Mouse (Mus musculus): ENCODE data around the gene Gata3. TPM values are rescaled to one million over a fixed set of nuclear protein-coding genes. Genes with fewer than 3 reads are reported as not detected.

Gene Gata3
- polyA plus RNA-seq, 1 experiment from 2014 or later = 1.4 TPM

DNA sequence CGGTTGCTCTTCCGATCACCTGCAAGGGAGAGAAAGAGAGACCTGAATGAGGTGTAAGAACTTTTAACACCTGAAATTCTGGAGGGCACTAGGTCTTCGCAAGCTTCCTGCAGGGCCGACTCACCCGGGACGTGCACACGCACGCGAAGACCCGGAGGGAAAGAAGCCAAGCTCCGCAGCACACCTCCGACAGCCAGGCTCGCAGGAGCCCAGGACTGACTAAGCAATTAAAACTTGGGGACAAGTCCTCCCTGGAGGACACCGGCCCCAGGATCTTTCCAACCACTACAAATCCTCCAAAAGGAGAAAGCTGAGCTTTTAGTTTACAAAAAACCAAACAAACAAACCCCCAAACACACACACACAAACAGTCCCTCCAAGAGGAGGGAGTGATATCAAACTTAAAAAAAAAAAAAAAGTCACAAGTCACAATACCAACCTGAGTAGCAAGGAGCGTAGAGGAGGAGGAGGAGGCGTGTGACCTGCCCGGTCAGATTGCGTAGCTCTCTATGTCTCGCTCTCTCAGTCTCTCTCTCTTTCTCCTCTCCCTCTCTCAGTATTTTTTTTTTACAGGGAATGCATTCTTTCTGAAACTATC, 11.8 kb downstream of the Gata3 start:
- no peak for ATAC-seq
- H3K27ac ChIP-seq (ENCODE audit: low read depth, low read length) = no peak overlapping the region
- WGBS = under 1% methylated on average over 19 of the region's 19 CpGs

DNA sequence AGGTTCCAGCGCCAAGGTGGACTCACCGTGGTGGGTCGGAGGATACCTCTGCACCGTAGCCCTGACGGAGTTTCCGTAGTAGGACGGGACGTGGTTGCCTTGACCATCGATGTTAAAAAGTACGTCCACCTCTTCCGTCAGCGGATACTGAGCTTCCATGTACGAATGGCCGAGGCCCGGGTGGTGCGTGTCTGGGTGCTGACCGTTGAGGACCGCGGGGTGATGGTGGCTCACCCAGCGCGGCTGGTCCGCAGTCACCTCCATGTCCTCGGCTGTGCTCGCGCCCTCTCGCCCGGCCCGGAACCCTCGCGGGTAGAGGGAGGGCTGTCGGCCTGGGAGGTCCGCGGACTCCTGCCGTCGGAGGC, 12.5 kb downstream of the Gata3 start:
- Histone ChIP-seq H3K9me3 (replicated peaks; ENCODE audit: control insufficient read depth, low read length) (no peaks in the 10 kb centered on the region), H3K4me3 (ENCODE audit: low read depth, low read length) (peak overlapping the region; percentile 10; the same call in 1 of the 2 replicates), H3K9ac (ENCODE audit: low read length) (no peak overlapping the region), H3K27ac (ENCODE audit: low read depth, low read length) (no peak overlapping the region), H3K27me3 (replicated peaks; ENCODE audit: control insufficient read depth, insufficient read depth, low read length) (peaks cover 88% of the 10 kb centered on the region), H3K4me2 (ENCODE audit: low read length) (peak overlapping the region; percentile 24; the same call in 1 of the 2 replicates), H3K4me1 (ENCODE audit: control insufficient read depth, insufficient read depth, low read length) (peaks cover 4% of the 10 kb centered on the region; the same call in 1 of the 2 replicates), H3K36me3 (ENCODE audit: control insufficient read depth, insufficient read depth, low read length) (no peaks in the 10 kb centered on the region)
- no peak for DNase-seq (ENCODE audit: low spot score)
- under 1% methylated on average over 35 of the region's 35 CpGs for WGBS
- ATAC-seq = no peak

More for the DNA sequence above, 11.8 kb downstream of the Gata3 start:
- Histone ChIP-seq H3K4me3 (ENCODE audit: low read depth, low read length) (peak overlapping the region; percentile 31), H3K4me1 (ENCODE audit: control insufficient read depth, insufficient read depth, low read length) (peaks cover 4% of the 10 kb centered on the region; the same call in 1 of the 2 replicates), H3K9me3 (replicated peaks; ENCODE audit: control insufficient read depth, low read length) (no peaks in the 10 kb centered on the region), H3K36me3 (ENCODE audit: control insufficient read depth, insufficient read depth, low read length) (no peaks in the 10 kb centered on the region), H3K4me2 (ENCODE audit: low read length) (peak overlapping the region; percentile 62), H3K27me3 (replicated peaks; ENCODE audit: control insufficient read depth, insufficient read depth, low read length) (peaks cover 88% of the 10 kb centered on the region), H3K9ac (ENCODE audit: low read length) (no peak overlapping the region)
- no peak for DNase-seq (ENCODE audit: low spot score)

DNA sequence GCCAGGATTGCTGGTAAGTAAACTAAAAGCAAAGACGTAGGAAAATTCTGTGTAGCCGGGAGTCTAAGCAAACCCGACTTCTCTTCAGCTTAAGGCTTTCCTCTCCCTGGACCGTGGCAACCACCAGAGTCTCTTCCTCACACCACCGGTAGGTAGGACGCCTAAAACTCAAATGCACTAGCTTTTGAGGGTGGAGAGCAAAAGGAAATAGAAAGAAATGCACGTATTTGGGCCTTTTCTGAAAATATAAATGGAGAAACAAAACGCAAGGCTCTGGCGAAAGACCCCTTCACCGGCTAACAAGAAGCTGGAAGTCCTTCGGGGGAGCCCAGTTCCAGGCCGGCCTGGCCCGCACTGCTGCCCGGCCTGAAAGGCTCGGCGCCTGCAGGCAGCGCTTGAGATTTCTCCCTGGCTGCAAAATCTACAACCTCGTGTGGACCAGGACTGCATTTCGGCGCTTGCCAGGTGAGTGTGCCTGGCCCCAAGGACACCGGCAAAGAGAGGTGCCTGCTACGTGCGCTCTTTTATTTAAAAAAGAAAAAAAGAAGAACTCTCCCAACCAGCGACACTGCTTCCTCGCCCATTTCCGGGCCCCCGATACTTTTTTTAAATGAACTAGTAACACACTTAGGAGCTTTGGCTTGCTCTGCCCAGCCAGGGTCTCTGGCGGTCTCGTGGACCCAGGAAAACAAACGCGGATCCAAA, 13.1 kb downstream of the Gata3 start:
- Histone ChIP-seq H3K4me1 (ENCODE audit: control insufficient read depth, insufficient read depth, low read length) (peaks cover 4% of the 10 kb centered on the region; the same call in 1 of the 2 replicates), H3K4me3 (ENCODE audit: low read depth, low read length) (peak overlapping the region; percentile 10; the same call in 1 of the 2 replicates), H3K9me3 (replicated peaks; ENCODE audit: control insufficient read depth, low read length) (no peaks in the 10 kb centered on the region), H3K9ac (ENCODE audit: low read length) (no peak overlapping the region), H3K27me3 (replicated peaks; ENCODE audit: control insufficient read depth, insufficient read depth, low read length) (peaks cover 88% of the 10 kb centered on the region), H3K4me2 (ENCODE audit: low read length) (peak overlapping the region; percentile 24; the same call in 1 of the 2 replicates), H3K27ac (ENCODE audit: low read depth, low read length) (no peak overlapping the region), H3K36me3 (ENCODE audit: control insufficient read depth, insufficient read depth, low read length) (no peaks in the 10 kb centered on the region)
- DNase-seq (ENCODE audit: low spot score) (no peak), ATAC-seq (no peak)
- 2% methylated on average over 31 of the region's 31 CpGs for WGBS

DNA sequence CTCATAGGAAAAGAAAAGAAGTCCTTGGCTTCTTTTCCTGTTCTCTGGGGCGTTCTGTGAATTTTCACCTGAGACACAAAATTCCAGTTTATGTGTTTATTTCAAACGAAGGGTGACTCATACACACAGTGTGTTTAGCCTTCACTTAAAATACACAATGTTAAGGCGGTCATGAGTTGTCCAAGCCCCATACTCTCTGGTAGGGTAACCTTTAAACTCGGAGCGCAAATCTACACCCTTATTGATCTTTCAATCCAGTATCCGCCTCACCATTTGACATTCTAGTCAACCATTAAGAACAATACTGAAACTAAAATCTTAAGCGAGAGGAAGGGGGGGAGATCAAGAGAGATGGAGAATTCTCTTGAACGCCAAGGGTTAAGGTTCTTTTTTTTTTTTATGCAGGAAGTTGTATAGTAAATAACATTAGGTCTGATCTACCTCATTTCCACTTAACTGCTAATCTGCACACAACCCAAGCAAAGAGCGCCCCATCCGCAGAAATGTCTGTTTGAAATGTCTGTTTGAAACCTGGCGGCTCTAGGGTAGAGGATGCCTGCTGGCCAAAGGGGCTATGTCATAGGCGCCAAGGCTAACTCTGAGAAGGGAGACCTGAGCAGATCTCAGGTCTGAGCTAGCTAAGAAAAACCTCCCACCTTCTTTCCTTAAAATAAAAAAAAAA, 14.0 kb downstream of the Gata3 start:
- no peaks in the 10 kb centered on the region for H3K9me3 ChIP-seq (replicated peaks; ENCODE audit: control insufficient read depth, low read length)
- H3K27me3 ChIP-seq (replicated peaks; ENCODE audit: control insufficient read depth, insufficient read depth, low read length) = peaks cover 87% of the 10 kb centered on the region
- no peak overlapping the region for H3K4me2 ChIP-seq (ENCODE audit: low read length)
- H3K36me3 ChIP-seq (ENCODE audit: control insufficient read depth, insufficient read depth, low read length) = no peaks in the 10 kb centered on the region
- H3K27ac ChIP-seq (ENCODE audit: low read depth, low read length) = no peak overlapping the region
- no peak overlapping the region for H3K4me3 ChIP-seq (ENCODE audit: low read depth, low read length)
- peaks cover 4% of the 10 kb centered on the region; the same call in 1 of the 2 replicates for H3K4me1 ChIP-seq (ENCODE audit: control insufficient read depth, insufficient read depth, low read length)
- DNase-seq (ENCODE audit: low spot score) (no peak), ATAC-seq (no peak)
- WGBS = 5% methylated on average over 12 of the region's 12 CpGs
- no peak overlapping the region for H3K9ac ChIP-seq (ENCODE audit: low read length)

DNA sequence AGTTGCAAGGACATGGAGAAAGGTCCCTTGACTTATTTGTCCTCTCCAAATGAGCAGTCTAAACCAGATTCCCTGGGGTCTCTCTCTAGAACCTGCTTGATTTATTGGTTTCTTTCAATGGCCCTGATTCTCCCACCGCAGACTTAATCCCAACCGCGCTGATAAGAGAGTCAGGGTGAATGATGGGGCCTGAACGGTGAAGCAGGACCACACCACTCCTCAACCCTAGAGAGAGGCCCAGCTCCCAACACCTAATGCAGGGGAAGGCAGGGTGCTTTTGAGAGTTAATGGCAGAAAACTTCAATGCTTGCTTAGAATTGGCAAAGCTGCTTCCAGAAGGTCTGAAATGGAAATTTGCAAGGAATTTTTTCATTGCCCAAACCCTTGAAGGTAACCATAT, 14.6 kb downstream of the Gata3 start:
- Histone ChIP-seq H3K4me3 (ENCODE audit: low read depth, low read length) (no peak overlapping the region), H3K4me1 (ENCODE audit: control insufficient read depth, insufficient read depth, low read length) (peaks cover 4% of the 10 kb centered on the region; the same call in 1 of the 2 replicates), H3K9ac (ENCODE audit: low read length) (no peak overlapping the region), H3K36me3 (ENCODE audit: control insufficient read depth, insufficient read depth, low read length) (no peaks in the 10 kb centered on the region), H3K9me3 (replicated peaks; ENCODE audit: control insufficient read depth, low read length) (no peaks in the 10 kb centered on the region), H3K4me2 (ENCODE audit: low read length) (no peak overlapping the region), H3K27me3 (replicated peaks; ENCODE audit: control insufficient read depth, insufficient read depth, low read length) (peaks cover 83% of the 10 kb centered on the region), H3K27ac (ENCODE audit: low read depth, low read length) (no peak overlapping the region)
- DNase-seq (ENCODE audit: low spot score) (no peak), ATAC-seq (no peak)
- 1% methylated on average over 4 of the region's 4 CpGs for WGBS

DNA sequence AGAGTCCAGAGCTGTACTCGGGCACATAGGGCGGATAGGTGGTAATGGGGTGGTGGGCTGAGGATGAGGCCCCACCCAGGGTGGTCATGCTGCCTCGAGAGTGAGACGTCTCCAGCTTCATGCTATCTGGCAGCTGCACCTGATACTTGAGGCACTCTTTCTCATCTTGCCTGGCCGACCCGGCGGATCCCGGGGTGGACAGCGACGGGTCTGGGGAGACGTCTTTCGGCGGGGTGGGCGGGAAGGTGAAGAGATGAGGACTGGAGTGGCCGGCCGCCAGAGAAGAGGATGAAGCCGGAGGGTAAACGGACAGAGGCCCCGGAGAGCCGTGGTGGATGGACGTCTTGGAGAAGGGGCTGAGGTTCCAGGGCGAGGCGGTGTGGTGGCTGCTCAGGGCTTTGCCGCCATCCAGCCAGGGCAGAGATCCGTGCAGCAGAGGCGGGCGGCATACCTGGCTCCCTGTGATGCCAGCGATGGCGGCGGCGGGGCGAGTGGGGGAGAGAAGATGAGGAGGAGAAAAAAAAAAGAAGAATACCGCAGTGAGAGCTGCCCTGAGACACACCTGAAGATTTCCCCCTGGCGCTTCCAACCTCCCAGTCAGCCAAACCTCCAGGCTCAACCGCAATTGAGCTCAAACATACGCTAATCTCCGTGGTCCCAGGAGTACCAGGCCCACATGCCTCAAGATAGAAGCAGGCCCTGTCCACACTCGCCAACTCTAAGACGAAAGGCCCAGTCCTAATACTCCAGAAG, 15.2 kb downstream of the Gata3 start:
- H3K36me3 ChIP-seq (ENCODE audit: control insufficient read depth, insufficient read depth, low read length) = no peaks in the 10 kb centered on the region
- DNase-seq (ENCODE audit: low spot score) (no peak), ATAC-seq (no peak)
- no peak overlapping the region for H3K9ac ChIP-seq (ENCODE audit: low read length)
- H3K9me3 ChIP-seq (replicated peaks; ENCODE audit: control insufficient read depth, low read length) = no peaks in the 10 kb centered on the region
- peaks cover 4% of the 10 kb centered on the region; the same call in 1 of the 2 replicates for H3K4me1 ChIP-seq (ENCODE audit: control insufficient read depth, insufficient read depth, low read length)
- H3K4me2 ChIP-seq (ENCODE audit: low read length) = no peak overlapping the region
- H3K27me3 ChIP-seq (replicated peaks; ENCODE audit: control insufficient read depth, insufficient read depth, low read length) = peaks cover 81% of the 10 kb centered on the region
- 1% methylated on average over 39 of the region's 39 CpGs for WGBS
- H3K4me3 ChIP-seq (ENCODE audit: low read depth, low read length) = no peak overlapping the region
- H3K27ac ChIP-seq (ENCODE audit: low read depth, low read length) = no peak overlapping the region

DNA sequence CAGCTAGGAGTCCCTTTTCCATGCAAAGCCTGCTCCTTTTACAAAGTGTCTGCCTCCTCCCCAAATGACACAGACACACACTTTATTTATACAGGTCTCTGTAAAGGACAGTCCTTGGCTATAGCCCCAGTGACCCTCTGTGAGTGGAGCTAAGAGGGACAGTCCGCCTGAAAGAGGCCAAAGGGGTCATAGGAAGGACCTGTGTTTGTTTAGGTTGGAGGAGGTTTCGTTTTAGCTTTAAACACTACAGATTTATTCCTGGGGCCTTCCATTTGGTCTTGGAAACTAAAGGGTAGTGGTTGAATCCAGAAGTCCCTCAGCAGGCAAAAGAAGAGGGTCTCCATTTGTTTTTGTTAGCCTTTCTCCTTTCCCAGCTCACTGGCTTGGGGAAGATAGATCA, 16.1 kb downstream of the Gata3 start:
- Histone ChIP-seq H3K9me3 (replicated peaks; ENCODE audit: control insufficient read depth, low read length) (no peaks in the 10 kb centered on the region), H3K4me3 (ENCODE audit: low read depth, low read length) (no peak overlapping the region), H3K9ac (ENCODE audit: low read length) (no peak overlapping the region), H3K27ac (ENCODE audit: low read depth, low read length) (no peak overlapping the region), H3K36me3 (ENCODE audit: control insufficient read depth, insufficient read depth, low read length) (no peaks in the 10 kb centered on the region), H3K27me3 (replicated peaks; ENCODE audit: control insufficient read depth, insufficient read depth, low read length) (peaks cover 84% of the 10 kb centered on the region), H3K4me2 (ENCODE audit: low read length) (no peak overlapping the region), H3K4me1 (ENCODE audit: control insufficient read depth, insufficient read depth, low read length) (peaks cover 4% of the 10 kb centered on the region; the same call in 1 of the 2 replicates)
- 9% methylated on average over 2 of the region's 2 CpGs for WGBS
- ATAC-seq (no peak), DNase-seq (ENCODE audit: low spot score) (no peak)

DNA sequence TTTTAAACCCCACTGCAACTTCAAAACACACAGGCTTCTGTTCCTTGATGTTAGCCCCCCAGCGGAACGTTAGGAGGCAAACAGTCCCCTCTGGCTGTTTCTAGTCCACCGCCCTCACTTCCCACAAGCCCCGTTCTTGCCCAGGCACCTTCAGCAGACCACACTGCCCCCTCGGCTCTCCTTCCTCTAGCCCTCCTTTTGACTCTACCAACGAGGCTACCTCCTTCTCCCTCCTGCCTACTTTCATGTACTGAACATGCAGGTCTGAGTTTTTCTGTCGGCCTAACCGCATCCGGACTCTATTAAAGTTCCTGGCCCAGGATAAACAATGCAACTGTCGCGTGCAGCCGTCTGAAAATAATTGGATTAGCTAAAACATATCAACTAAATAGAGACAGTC, 17.2 kb downstream of the Gata3 start:
- Histone ChIP-seq H3K9me3 (replicated peaks; ENCODE audit: control insufficient read depth, low read length) (no peaks in the 10 kb centered on the region), H3K4me3 (ENCODE audit: low read depth, low read length) (no peak overlapping the region), H3K36me3 (ENCODE audit: control insufficient read depth, insufficient read depth, low read length) (no peaks in the 10 kb centered on the region), H3K27ac (ENCODE audit: low read depth, low read length) (no peak overlapping the region), H3K9ac (ENCODE audit: low read length) (no peak overlapping the region), H3K27me3 (replicated peaks; ENCODE audit: control insufficient read depth, insufficient read depth, low read length) (peaks cover 76% of the 10 kb centered on the region), H3K4me1 (ENCODE audit: control insufficient read depth, insufficient read depth, low read length) (no peaks in the 10 kb centered on the region), H3K4me2 (ENCODE audit: low read length) (no peak overlapping the region)
- 1% methylated on average over 12 of the region's 12 CpGs for WGBS
- no peak for ATAC-seq
- peak; percentile 39 for DNase-seq (ENCODE audit: low spot score)
